Mouse (Mus musculus) kidney, postnatal 0 days (tissue): ENCODE measurements around the gene Ptchd1. TPM values are rescaled to one million over a fixed set of nuclear protein-coding genes. Genes with fewer than 3 reads are reported as not detected.

Experiments used
- ATAC-seq: fragments of 200-750 bp; cut with Nextera tagmentation; replicated peaks from 2 replicates; pipeline ENCODE4 v1.8.0; 2017; ENCODE audit warnings: low read depth, moderate number of reproducible peaks, moderate TSS enrichment, moderate library complexity; ENCODE audit not compliant: low FRiP score
- DNase-seq: peaks from one replicate; pipeline ENCODE4 v3.0.0-alpha.2; 2016; ENCODE audit warnings: low spot score
- H3K27ac ChIP-seq: fragments of 300-500 bp; sonication (generic); 2 replicates; pipeline ENCODE4 v1.5.1; 2014; ENCODE audit warnings: mild to moderate bottlenecking
- H3K27me3 ChIP-seq: fragments of 300-500 bp; sonication (generic); 2 replicates; pipeline ENCODE4 v1.6.1; 2014; ENCODE audit warnings: low read length, mixed read lengths; ENCODE audit not compliant: insufficient read depth
- H3K36me3 ChIP-seq: fragments of 300-500 bp; sonication (generic); 2 replicates; pipeline ENCODE4 v1.6.1; 2014; ENCODE audit warnings: low read length, mixed read lengths; ENCODE audit not compliant: insufficient read depth
- H3K4me1 ChIP-seq: fragments of 300-500 bp; sonication (generic); replicated peaks from 2 replicates; pipeline ENCODE4 v1.6.1; 2014; ENCODE audit warnings: antibody characterized with exemption, low read length, mixed read lengths; ENCODE audit not compliant: insufficient read depth
- H3K4me2 ChIP-seq: fragments of 300-500 bp; sonication (generic); 2 replicates; pipeline ENCODE4 v1.6.1; 2014; ENCODE audit warnings: mild to moderate bottlenecking, low read length, moderate library complexity, mixed read lengths
- H3K4me3 ChIP-seq: fragments of 300-500 bp; sonication (generic); replicated peaks from 2 replicates; pipeline ENCODE4 v1.5.1; 2014; ENCODE audit warnings: low read depth, low read length
- H3K9ac ChIP-seq: fragments of 300-500 bp; sonication (generic); 2 replicates; pipeline ENCODE4 v1.6.1; 2014; ENCODE audit warnings: low read depth, low read length
- H3K9me3 ChIP-seq: fragments of 300-500 bp; sonication (generic); replicated peaks from 2 replicates; pipeline ENCODE4 v1.6.1; 2016; ENCODE audit warnings: low read length, inconsistent platforms, mixed read lengths
- CTCF ChIP-seq: IDR thresholded peaks from 2 replicates; pipeline ENCODE4 v1.5.1; 2016; ENCODE audit warnings: antibody characterized with exemption, low read depth, mild to moderate bottlenecking, moderate library complexity
- WGBS: fragments of 180-500 bp; shearing (Covaris S2); extraction: QIAGEN DNeasy Blood & Tissue Kit; methylation state at CpG from one replicate; pipeline ENCODE4 v1.1.7; 2014; 5-methylcytosine and 5-hydroxymethylcytosine counted together
- polyA plus RNA-seq: library from polyadenylated mRNA; unstranded; fragments of >200 nt; fragmentation: Nextera tagmentation; extraction: Ambion mirVana; gene quantifications from 2 replicates; pipeline ENCODE4 v1.2.1, GENCODE M21; 2015

The Ptchd1 gene
- polyA plus RNA-seq, 1 experiment from 2014 or later, result 0.83 TPM

DNA sequence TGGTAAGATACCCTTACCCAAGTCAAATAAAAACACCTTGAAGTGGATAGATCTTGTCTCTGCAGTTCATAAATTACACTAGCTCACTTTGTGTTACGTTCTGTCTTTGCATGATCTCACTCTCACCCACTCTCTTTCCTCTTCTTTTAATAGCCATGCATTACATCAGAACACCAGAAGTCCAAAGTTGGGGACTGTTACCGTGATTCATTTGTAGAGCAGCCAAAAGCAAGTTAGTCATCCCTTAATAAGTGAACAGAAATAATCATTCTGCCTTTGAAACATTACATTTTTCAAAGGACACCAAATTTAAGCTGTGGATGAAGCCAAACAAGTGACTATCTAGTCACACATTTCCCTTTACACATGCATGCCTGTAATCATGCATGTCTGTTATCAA lies 31.1 kb downstream of the Ptchd1 start:
- Histone ChIP-seq H3K9me3 (no peaks in the 10 kb centered on the region), H3K4me2 (no peak overlapping the region), H3K27ac (no peak overlapping the region), H3K9ac (no peak overlapping the region), H3K4me3 (no peak overlapping the region), H3K36me3 (no peaks in the 10 kb centered on the region), H3K27me3 (no peaks in the 10 kb centered on the region), H3K4me1 (no peaks in the 10 kb centered on the region)
- no peak for DNase-seq
- 69% methylated on average over 2 of the region's 2 CpGs for WGBS
- ATAC-seq, result no peak
- no peak for TF ChIP-seq CTCF

DNA sequence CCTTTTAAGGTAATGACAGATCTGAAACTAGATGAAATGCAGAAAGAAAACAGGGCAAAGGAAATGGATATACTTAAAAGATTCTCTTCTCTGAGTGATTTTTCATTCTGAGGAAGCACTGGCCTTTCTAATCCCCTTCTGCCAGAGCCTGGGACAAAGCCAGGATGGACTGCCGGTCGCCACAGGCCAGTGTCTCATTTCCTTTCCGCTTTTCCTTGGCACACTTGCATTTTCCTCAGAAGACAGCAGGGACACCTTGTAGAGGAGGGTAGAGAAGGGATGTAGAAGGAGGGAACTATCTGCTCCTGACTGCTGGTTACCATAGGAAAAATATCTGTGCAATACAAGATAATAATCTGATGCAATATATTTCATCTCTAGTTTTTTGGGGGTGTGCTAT lies 32.1 kb downstream of the Ptchd1 start:
- no peak overlapping the region for H3K27ac ChIP-seq
- ATAC-seq, result no peak
- no peak overlapping the region for H3K9ac ChIP-seq
- H3K9me3 ChIP-seq, result no peaks in the 10 kb centered on the region
- no peak for TF ChIP-seq CTCF
- no peaks in the 10 kb centered on the region for H3K27me3 ChIP-seq
- no peak overlapping the region for H3K4me2 ChIP-seq
- H3K36me3 ChIP-seq, result no peaks in the 10 kb centered on the region
- no peaks in the 10 kb centered on the region for H3K4me1 ChIP-seq
- DNase-seq, result no peak
- WGBS, result 75% methylated on average over 3 of the region's 3 CpGs
- no peak overlapping the region for H3K4me3 ChIP-seq

DNA sequence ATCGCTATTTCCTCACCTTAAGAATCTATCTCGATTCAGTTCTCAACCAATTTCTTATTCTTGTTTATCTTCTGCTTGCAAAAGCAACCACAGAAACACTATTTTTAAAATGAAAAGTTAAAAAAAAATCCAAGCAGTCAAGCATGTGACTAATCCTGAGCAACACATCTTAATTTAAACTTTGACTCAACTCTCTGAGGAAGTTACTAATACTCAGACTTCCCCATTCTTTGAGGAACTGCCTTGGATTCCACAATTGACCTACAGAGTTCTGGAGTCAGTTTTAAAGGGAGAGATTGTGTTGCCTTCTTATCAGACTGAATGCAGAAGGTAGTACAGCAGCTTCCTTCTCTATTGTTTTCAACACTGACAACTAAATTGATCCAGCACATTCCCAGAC lies 39.0 kb downstream of the Ptchd1 start:
- peak; percentile 19 for DNase-seq
- no peak overlapping the region for H3K9ac ChIP-seq
- no peak overlapping the region for H3K4me3 ChIP-seq
- no peak for ATAC-seq
- H3K27me3 ChIP-seq, result no peaks in the 10 kb centered on the region
- H3K36me3 ChIP-seq, result no peaks in the 10 kb centered on the region
- 71% methylated on average over 2 of the region's 2 CpGs for WGBS
- H3K4me2 ChIP-seq, result no peak overlapping the region
- H3K4me1 ChIP-seq, result no peaks in the 10 kb centered on the region
- no peak for TF ChIP-seq CTCF
- H3K9me3 ChIP-seq, result no peaks in the 10 kb centered on the region
- H3K27ac ChIP-seq, result no peak overlapping the region

DNA sequence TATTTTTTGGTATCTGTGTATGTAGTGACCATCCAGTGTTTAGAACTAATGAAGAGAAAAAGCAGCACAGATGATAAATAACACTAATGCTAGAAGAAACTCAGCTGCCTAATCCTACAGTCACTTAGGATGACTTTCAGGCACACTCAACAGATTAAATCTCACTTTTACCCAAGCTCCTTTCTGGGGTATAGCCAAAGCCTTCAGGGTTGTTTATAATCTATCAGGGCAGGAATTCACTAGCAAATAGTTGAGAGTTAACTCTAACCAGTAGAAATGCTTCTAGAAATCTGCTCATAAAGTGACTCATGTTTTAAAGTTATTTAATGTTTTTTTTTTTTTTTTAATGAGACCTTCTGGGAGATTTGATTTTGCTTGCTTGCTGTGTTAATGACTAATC lies 43.8 kb downstream of the Ptchd1 start:
- H3K9me3 ChIP-seq, result no peaks in the 10 kb centered on the region
- no peak overlapping the region for H3K4me3 ChIP-seq
- H3K36me3 ChIP-seq, result no peaks in the 10 kb centered on the region
- no peak overlapping the region for H3K9ac ChIP-seq
- H3K4me2 ChIP-seq, result no peak overlapping the region
- DNase-seq, result no peak
- no peaks in the 10 kb centered on the region for H3K4me1 ChIP-seq
- no peak for TF ChIP-seq CTCF
- no peak overlapping the region for H3K27ac ChIP-seq
- H3K27me3 ChIP-seq, result no peaks in the 10 kb centered on the region
- ATAC-seq, result no peak

DNA sequence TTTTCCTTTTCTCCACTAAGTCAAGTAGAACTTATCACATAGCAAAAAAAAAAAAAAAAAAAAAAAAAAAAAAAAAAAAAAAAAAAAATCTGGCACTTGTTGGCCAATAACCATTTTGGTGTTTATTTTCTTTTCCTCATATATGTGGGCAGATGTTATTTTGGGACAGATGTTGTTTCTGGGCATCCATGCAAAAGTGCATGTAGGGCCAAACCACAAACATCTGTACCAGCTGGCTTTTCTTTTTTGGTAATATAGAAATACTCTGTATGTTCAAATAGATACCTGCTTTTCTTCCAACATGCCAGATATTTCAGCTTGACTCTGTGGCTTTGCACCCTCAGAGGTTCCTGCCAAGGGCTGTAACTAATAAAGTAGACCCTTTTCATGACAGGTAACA lies 51.2 kb downstream of the Ptchd1 start:
- no peaks in the 10 kb centered on the region for H3K9me3 ChIP-seq
- no peak overlapping the region for H3K4me2 ChIP-seq
- no peak overlapping the region for H3K4me3 ChIP-seq
- no peaks in the 10 kb centered on the region for H3K4me1 ChIP-seq
- no peak overlapping the region for H3K27ac ChIP-seq
- no peak overlapping the region for H3K9ac ChIP-seq
- no peak for TF ChIP-seq CTCF
- ATAC-seq, result no peak
- DNase-seq, result no peak
- no peaks in the 10 kb centered on the region for H3K27me3 ChIP-seq
- H3K36me3 ChIP-seq, result no peaks in the 10 kb centered on the region

DNA sequence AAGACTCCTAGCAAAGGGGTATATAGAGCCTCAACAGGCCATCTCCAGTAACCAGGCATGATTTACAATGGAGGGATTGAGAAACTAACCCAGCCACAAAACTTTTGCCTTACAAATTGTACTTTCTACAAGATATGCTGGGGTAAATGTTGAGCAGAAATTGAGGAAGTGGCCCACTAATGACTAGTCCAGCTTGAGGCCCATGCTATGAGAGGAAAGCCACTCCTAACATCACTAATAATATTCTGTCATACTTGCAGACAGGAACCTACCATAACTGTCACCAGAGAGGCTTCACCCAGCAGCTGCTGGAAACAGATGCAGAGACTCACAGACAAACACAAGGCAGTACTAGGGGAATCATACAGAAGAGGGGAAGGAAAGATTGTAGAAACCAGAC lies 79.8 kb downstream of the Ptchd1 start:
- no peaks in the 10 kb centered on the region for H3K4me1 ChIP-seq
- H3K4me3 ChIP-seq, result no peak overlapping the region
- no peak for ATAC-seq
- H3K4me2 ChIP-seq, result no peak overlapping the region
- no peak overlapping the region for H3K9ac ChIP-seq
- H3K9me3 ChIP-seq, result no peaks in the 10 kb centered on the region
- no peak overlapping the region for H3K27ac ChIP-seq
- no peaks in the 10 kb centered on the region for H3K36me3 ChIP-seq
- no peak for TF ChIP-seq CTCF
- no peaks in the 10 kb centered on the region for H3K27me3 ChIP-seq
- no peak for DNase-seq

Other genes starting within 250 kb of the Ptchd1 start
- not detected in 2 replicates for gene Gm15155, start 927 bp upstream of the Ptchd1 start, polyA plus RNA-seq